Mouse (Mus musculus) G1E (cell line): ENCODE results near the gene Ptger4.

ENCODE experiments used
- CTCF ChIP-seq: IDR thresholded peaks from 2 replicates; pipeline ENCODE4 v1.5.1; 2012; ENCODE audit warnings: low read depth, low read length, inconsistent platforms, mixed read lengths
- GATA1 ChIP-seq: IDR thresholded peaks from 2 replicates; pipeline ENCODE4 v1.6.1; 2012; ENCODE audit warnings: borderline replicate concordance, low read length, inconsistent platforms, mixed read lengths
- POLR2AphosphoS5 ChIP-seq: IDR thresholded peaks from 2 replicates; pipeline ENCODE4 v1.6.1; 2012; ENCODE audit warnings: low read depth, low read length, inconsistent platforms; ENCODE audit not compliant: insufficient replicate concordance
- TAL1 ChIP-seq: conservative IDR thresholded peaks from 2 replicates; pipeline ENCODE4 v1.6.1; 2012; ENCODE audit warnings: low read depth, low read length, inconsistent platforms, mixed read lengths

DNA sequence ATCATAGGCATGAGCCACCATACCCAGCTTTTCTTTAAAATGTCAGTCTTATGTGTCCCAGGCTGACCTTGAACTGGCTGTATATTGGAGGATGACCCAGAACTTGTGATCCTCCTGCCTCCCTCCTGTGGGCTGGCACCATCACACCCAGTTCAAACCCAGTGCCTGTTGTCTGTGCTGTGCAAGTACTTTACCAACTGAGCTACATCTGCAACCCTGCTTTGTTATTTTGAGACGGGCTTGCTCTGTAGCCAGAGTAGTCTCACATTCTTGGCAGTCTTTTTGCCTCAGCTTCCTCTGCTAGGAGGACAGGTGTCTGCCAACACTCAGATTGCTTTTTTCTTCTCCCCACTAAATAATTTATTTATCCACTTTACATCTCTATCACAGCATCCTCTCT is 86.6 kb downstream of the Ptger4 start:
- TF ChIP-seq CTCF = no peak
- no peak for TF ChIP-seq TAL1
- TF ChIP-seq GATA1 = no peak
- no peak for TF ChIP-seq POLR2AphosphoS5
